ENCODE assay signal across 9 mouse cellular contexts in the genomic region with DNA sequence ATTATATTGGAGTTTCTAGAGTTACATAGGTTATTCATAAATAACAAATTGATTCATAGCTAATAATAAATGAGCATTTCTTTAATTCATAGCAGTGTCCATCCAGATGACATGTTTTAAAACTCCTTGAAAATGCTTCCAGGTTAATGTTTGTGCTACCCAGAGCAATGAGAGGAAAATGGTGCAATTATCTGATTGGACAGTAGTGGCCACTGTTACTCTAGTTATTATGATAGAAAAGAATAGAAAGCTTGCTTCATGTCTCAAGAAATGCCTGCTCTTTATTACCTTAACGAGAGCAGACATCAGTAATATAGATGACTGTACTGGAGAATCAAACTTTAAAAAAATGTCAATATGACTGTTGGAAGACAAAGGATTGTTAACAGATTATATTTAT.
DNase-seq lines count a peak whose midpoint lies in the region; ATAC-seq and TF ChIP-seq lines count a peak whose summit lies in the region.
"Had no signal": no experiment of that assay in that cellular context is flagged by ENCODE, and none has a peak within 500 bp of the region (broad histone marks: within the 10 kb centered on the region; RNA-seq: fewer than 3 reads in every experiment).

No protein-coding gene starts in this region.

- H3K36me3 ChIP-seq in heart, adult 2 months (ENCODE audit: control insufficient read depth, insufficient read depth, low read length), result no peaks in the 10 kb centered on the region
- no peaks in the 10 kb centered on the region for H3K36me3 ChIP-seq in hindbrain, embryonic 13.5 days
- H3K36me3 ChIP-seq: embryonic facial prominence, embryonic 13.5 days had no signal

- no peak for TF ChIP-seq POLR2A in heart, adult 2 months (IDR thresholded peaks at IDR 0.05; ENCODE audit: insufficient read depth, low read depth, low read length)

- ATAC-seq in hindbrain, embryonic 13.5 days (ENCODE audit: low FRiP score), result peak; percentile 77
- ATAC-seq in inflammation-experienced regulatory T-cells, adult 6 months, result no peak

- DNase-seq in heart, adult 2 months, result no peak
- no peak for DNase-seq in heart, adult 9 months (ENCODE audit: low spot score in 2 of 2)
- peak; percentile 40 to 46 for DNase-seq in right cerebral cortex, adult 2 months (ENCODE audit: low spot score in 2 of 2)
- DNase-seq in right cerebral cortex, postnatal 25 days, result no peak
- DNase-seq in gastrocnemius, postnatal 36 days, result no peak
- no peak for DNase-seq in thymus, postnatal 25 days

- H3K4me3 ChIP-seq in heart, adult 2 months, result no peak overlapping the region
- H3K4me3 ChIP-seq in hindbrain, embryonic 13.5 days, result no peak overlapping the region
- H3K4me3 ChIP-seq: embryonic facial prominence, embryonic 13.5 days had no signal

- H3K9me3 ChIP-seq in hindbrain, embryonic 13.5 days, result no peaks in the 10 kb centered on the region
- H3K9me3 ChIP-seq: embryonic facial prominence, embryonic 13.5 days had no signal

- H3K27me3 ChIP-seq in heart, adult 2 months (ENCODE audit: control insufficient read depth, insufficient read depth, low read length), result no peaks in the 10 kb centered on the region
- H3K27me3 ChIP-seq in hindbrain, embryonic 13.5 days, result no peaks in the 10 kb centered on the region
- H3K27me3 ChIP-seq: embryonic facial prominence, embryonic 13.5 days had no signal

- WGBS in heart, adult 2 months, result 22% methylated on average over 1 of the region's 1 CpGs
- WGBS in hindbrain, embryonic 13.5 days, result 19% methylated on average over 1 of the region's 1 CpGs

- H3K27ac ChIP-seq in heart, adult 2 months, result no peak overlapping the region
- no peak overlapping the region for H3K27ac ChIP-seq in hindbrain, embryonic 13.5 days
- H3K27ac ChIP-seq: embryonic facial prominence, embryonic 13.5 days had no signal

- TF ChIP-seq EP300 in heart, adult 2 months (IDR thresholded peaks at IDR 0.05; ENCODE audit: insufficient read depth, low read depth, low read length), result no peak

- intact Hi-C loops in heart, adult 2 months (cut with DNase I), result no loop called here
- intact Hi-C loops in gastrocnemius, postnatal 36 days (cut with DNase I), result no loop called here

- H3K79me2 ChIP-seq in heart, adult 2 months (replicated peaks; ENCODE audit: control insufficient read depth, insufficient read depth, low read length), result no peaks in the 10 kb centered on the region

- H3K9ac ChIP-seq in heart, adult 2 months (ENCODE audit: low read depth, low read length), result no peak overlapping the region
- H3K9ac ChIP-seq in hindbrain, embryonic 13.5 days, result no peak overlapping the region
- H3K9ac ChIP-seq: embryonic facial prominence, embryonic 13.5 days had no signal

- H3K4me2 ChIP-seq in hindbrain, embryonic 13.5 days, result no peak overlapping the region
- H3K4me2 ChIP-seq: embryonic facial prominence, embryonic 13.5 days had no signal

- H3K4me1 ChIP-seq in heart, adult 2 months (ENCODE audit: control insufficient read depth, insufficient read depth, low read length), result no peaks in the 10 kb centered on the region
- no peaks in the 10 kb centered on the region for H3K4me1 ChIP-seq in hindbrain, embryonic 13.5 days (replicated peaks)
- H3K4me1 ChIP-seq: embryonic facial prominence, embryonic 13.5 days had no signal

- TF ChIP-seq CTCF in heart, adult 2 months (IDR thresholded peaks at IDR 0.05), result peak; percentile 63

Comparison
In these comparisons a context has a peak if more than half of its experiments do, and no peak if none do; other contexts are left out.
1. DNase-seq: peak in right cerebral cortex, adult 2 months (2 of 2); none in heart, adult 2 months (0 of 2), heart, adult 9 months (0 of 2), right cerebral cortex, postnatal 25 days (single experiment), gastrocnemius, postnatal 36 days (0 of 2) and thymus, postnatal 25 days (single experiment).